Mouse (Mus musculus) heart, postnatal 0 days (tissue): ENCODE data around the gene Rybp. TPM values are rescaled to one million over a fixed set of nuclear protein-coding genes. Genes with fewer than 3 reads are reported as not detected.

Source experiments
- ATAC-seq: fragments of 200-750 bp; cut with Nextera tagmentation; 2 replicates; pipeline ENCODE4 v1.8.0; 2017; ENCODE audit warnings: low read depth, moderate number of reproducible peaks, moderate library complexity; ENCODE audit not compliant: insufficient read depth
- DNase-seq: peaks from one replicate; pipeline ENCODE4 v3.0.0-alpha.2; 2016; ENCODE audit warnings: low spot score
- H3K27ac ChIP-seq: fragments of 300-500 bp; sonication (generic); 2 replicates; pipeline ENCODE4 v1.5.1; 2014; ENCODE audit warnings: low read depth, mild to moderate bottlenecking
- H3K27me3 ChIP-seq: fragments of 300-500 bp; sonication (generic); 2 replicates; pipeline ENCODE4 v1.6.1; 2014; ENCODE audit warnings: low read length, mixed read lengths; ENCODE audit not compliant: control insufficient read depth, insufficient read depth
- H3K36me3 ChIP-seq: fragments of 300-500 bp; sonication (generic); replicated peaks from 2 replicates; pipeline ENCODE4 v1.6.1; 2014; ENCODE audit warnings: low read length, mixed read lengths; ENCODE audit not compliant: control insufficient read depth, insufficient read depth
- H3K4me1 ChIP-seq: fragments of 300-500 bp; sonication (generic); 2 replicates; pipeline ENCODE4 v1.6.1; 2014; ENCODE audit warnings: antibody characterized with exemption; ENCODE audit not compliant: control insufficient read depth, insufficient read depth
- H3K4me2 ChIP-seq: fragments of 300-500 bp; sonication (generic); 2 replicates; pipeline ENCODE4 v1.6.1; 2014; ENCODE audit warnings: low read depth, mild to moderate bottlenecking, low read length, moderate library complexity
- H3K4me3 ChIP-seq: fragments of 300-500 bp; sonication (generic); 2 replicates; pipeline ENCODE4 v1.5.1; 2014; ENCODE audit warnings: low read depth, low read length
- H3K9ac ChIP-seq: fragments of 300-500 bp; sonication (generic); replicated peaks from 2 replicates; pipeline ENCODE4 v1.6.1; 2014; ENCODE audit warnings: low read depth, low read length, mixed read lengths
- H3K9me3 ChIP-seq: fragments of 300-500 bp; sonication (generic); replicated peaks from 2 replicates; pipeline ENCODE4 v1.6.1; 2016; ENCODE audit warnings: low read length; ENCODE audit not compliant: control insufficient read depth
- CTCF ChIP-seq: IDR thresholded peaks from 2 replicates; pipeline ENCODE4 v1.5.1; 2016; ENCODE audit warnings: antibody characterized with exemption, control low read depth, low read depth
- EP300 ChIP-seq: IDR thresholded peaks from 2 replicates; pipeline ENCODE4 v1.6.1; 2016; ENCODE audit warnings: antibody characterized with exemption, low read depth
- whole genome bisulfite sequencing: fragments of 180-500 bp; shearing (Covaris S2); extraction: QIAGEN DNeasy Blood & Tissue Kit; methylation state at CpG from one replicate; pipeline ENCODE4 v1.1.7; 2014; 5-methylcytosine and 5-hydroxymethylcytosine counted together
- polyA plus RNA-seq: library from polyadenylated mRNA; unstranded; fragments of >200 nt; fragmentation: Nextera tagmentation; extraction: Ambion mirVana; gene quantifications from 2 replicates; pipeline ENCODE4 v1.2.1, GENCODE M21; 2015
- total RNA-seq: library from RNA; depleted of rRNA; stranded (reverse); fragments of >200 nt; gene quantifications from 2 replicates; pipeline ENCODE4 v1.2.3, GENCODE M21; 2014; ENCODE audit warnings: low replicate concordance

The Rybp gene
- total and polyA plus RNA-seq, 2 experiments from 2014 or later = 5.2 to 8.6 TPM

GRCm38 (mm10) chr6:100213596-100213995 is 73.7 kb downstream of the Rybp start:
- H3K27me3 ChIP-seq = no peaks in the 10 kb centered on the region
- ATAC-seq (no peak), DNase-seq (no peak)
- H3K9me3 ChIP-seq = no peaks in the 10 kb centered on the region
- H3K4me3 ChIP-seq = no peak overlapping the region
- 75% methylated on average over 9 of the region's 9 CpGs for WGBS
- no peak overlapping the region for H3K27ac ChIP-seq
- H3K4me1 ChIP-seq = peaks cover 35% of the 10 kb centered on the region
- no peak overlapping the region for H3K4me2 ChIP-seq
- no peaks in the 10 kb centered on the region for H3K36me3 ChIP-seq
- H3K9ac ChIP-seq = no peak overlapping the region
- no peak for TF ChIP-seq CTCF
- no peak for TF ChIP-seq EP300

- H3K9me3 ChIP-seq = no peaks in the 10 kb centered on the region
- no peaks in the 10 kb centered on the region for H3K36me3 ChIP-seq
- no peak for DNase-seq
- H3K27me3 ChIP-seq = no peaks in the 10 kb centered on the region
- 31% methylated on average over 7 of the region's 7 CpGs for WGBS
- H3K4me1 ChIP-seq = peaks cover 34% of the 10 kb centered on the region
- no peak overlapping the region for H3K9ac ChIP-seq
- no peak for ATAC-seq
- H3K27ac ChIP-seq = no peak overlapping the region
- H3K4me2 ChIP-seq = no peak overlapping the region
- H3K4me3 ChIP-seq = no peak overlapping the region
- no peak for TF ChIP-seq EP300
- no peak for TF ChIP-seq CTCF
These were observed 74.5 kb downstream of the Rybp start for GRCm38 (mm10) chr6:100212820-100213219.

GRCm38 (mm10) chr6:100211646-100212045 is 75.6 kb downstream of the Rybp start:
- H3K27me3 ChIP-seq = no peaks in the 10 kb centered on the region
- WGBS = 76% methylated on average over 3 of the region's 3 CpGs
- H3K36me3 ChIP-seq = no peaks in the 10 kb centered on the region
- H3K9me3 ChIP-seq = no peaks in the 10 kb centered on the region
- H3K4me1 ChIP-seq = peaks cover 45% of the 10 kb centered on the region
- no peak for TF ChIP-seq CTCF
- TF ChIP-seq EP300 = no peak
- no peak overlapping the region for H3K4me2 ChIP-seq
- H3K27ac ChIP-seq = no peak overlapping the region
- no peak overlapping the region for H3K4me3 ChIP-seq
- DNase-seq (no peak), ATAC-seq (no peak)
- H3K9ac ChIP-seq = no peak overlapping the region

GRCm38 (mm10) chr6:100210517-100210916 is 76.8 kb downstream of the Rybp start:
- H3K4me3 ChIP-seq = no peak overlapping the region
- ATAC-seq (no peak), DNase-seq (no peak)
- H3K27me3 ChIP-seq = no peaks in the 10 kb centered on the region
- no peak overlapping the region for H3K4me2 ChIP-seq
- peaks cover 42% of the 10 kb centered on the region for H3K4me1 ChIP-seq
- 73% methylated on average over 1 of the region's 1 CpGs for WGBS
- no peaks in the 10 kb centered on the region for H3K9me3 ChIP-seq
- H3K27ac ChIP-seq = no peak overlapping the region
- H3K36me3 ChIP-seq = no peaks in the 10 kb centered on the region
- H3K9ac ChIP-seq = no peak overlapping the region
- TF ChIP-seq EP300 = no peak
- no peak for TF ChIP-seq CTCF

GRCm38 (mm10) chr6:100206741-100207275 is 80.5 kb downstream of the Rybp start:
- no peaks in the 10 kb centered on the region for H3K27me3 ChIP-seq
- H3K4me2 ChIP-seq = peak overlapping the region; percentile 54
- DNase-seq = peak; percentile 70
- TF ChIP-seq EP300 (no peak), CTCF (no peak)
- no peaks in the 10 kb centered on the region for H3K9me3 ChIP-seq
- no peak overlapping the region for H3K9ac ChIP-seq
- H3K4me3 ChIP-seq = no peak overlapping the region
- H3K4me1 ChIP-seq = peaks cover 35% of the 10 kb centered on the region
- ATAC-seq = peak; percentile 82
- H3K36me3 ChIP-seq = no peaks in the 10 kb centered on the region
- 5% methylated on average over 14 of the region's 14 CpGs for WGBS
- no peak overlapping the region; the same call in 1 of the 2 replicates for H3K27ac ChIP-seq

GRCm38 (mm10) chr6:100206261-100206660 is 81.0 kb downstream of the Rybp start:
- Histone ChIP-seq H3K4me2 (no peak overlapping the region), H3K36me3 (no peaks in the 10 kb centered on the region), H3K4me3 (no peak overlapping the region), H3K9me3 (no peaks in the 10 kb centered on the region), H3K4me1 (peaks cover 35% of the 10 kb centered on the region), H3K27me3 (no peaks in the 10 kb centered on the region), H3K27ac (no peak overlapping the region; the same call in none of the 2 replicates), H3K9ac (no peak overlapping the region)
- TF ChIP-seq CTCF = no peak
- ATAC-seq (no peak), DNase-seq (no peak)
- WGBS = 93% methylated on average over 1 of the region's 1 CpGs
